Mouse (Mus musculus) thymus, adult 2 months (tissue): Measurements from ENCODE around the gene Minos1.

Experiments
- CTCF ChIP-seq: fragments of 200-500 bp; IDR thresholded peaks from 2 replicates; pipeline ENCODE4 v1.5.1; 2012; ENCODE audit warnings: mild to moderate bottlenecking, control low read depth, low read length, moderate library complexity, borderline replicate concordance; ENCODE audit not compliant: control insufficient read depth, poor library complexity, insufficient read depth; ENCODE audit errors: extremely low read depth
- POLR2A ChIP-seq: fragments of 200-500 bp; IDR thresholded peaks from 2 replicates; pipeline ENCODE4 v1.6.1; 2012; ENCODE audit warnings: mild to moderate bottlenecking, low read length, control low read depth, moderate library complexity; ENCODE audit not compliant: control insufficient read depth, poor library complexity, insufficient read depth; ENCODE audit errors: extremely low read depth

- TF ChIP-seq POLR2A (no peak), CTCF (no peak)
These were observed 18.4 kb downstream of the Minos1 start for GRCm38 (mm10) chr4:139112482-139112881.
